Mouse (Mus musculus) lung, postnatal 36 days (tissue): ENCODE measurements at regions not wholly inside any gene's neighbourhood (a gene's known extent, or its start where the extent isn't known, plus 50 kb on each side); places are given as distances from the start of the nearest gene placed in this dataset.

ENCODE experiments used
- DNase-seq: peaks from one replicate; pipeline ENCODE4 v3.0.0; 2022; ENCODE audit warnings: mixed read lengths

DNA sequence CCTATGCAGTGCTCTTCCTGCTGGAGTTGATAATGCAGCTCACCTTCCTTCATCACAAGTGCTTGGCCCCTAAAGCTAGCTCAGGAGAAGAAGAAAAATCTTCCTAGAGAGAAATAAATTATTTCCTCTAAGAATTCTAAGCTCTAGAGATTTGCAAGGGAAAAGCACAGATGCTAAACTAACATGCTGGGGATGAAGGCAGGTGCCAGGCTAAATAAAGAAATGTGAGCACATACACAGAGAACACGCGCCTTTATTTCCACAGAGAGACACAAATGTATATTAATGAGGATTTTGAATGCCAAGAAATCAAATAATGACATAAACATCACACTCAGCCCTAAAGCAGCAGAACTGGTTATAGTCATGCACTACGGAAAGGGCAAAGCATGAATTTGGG is 229.5 kb upstream of the Mamld1 start:
- DNase-seq, result no peak

DNA sequence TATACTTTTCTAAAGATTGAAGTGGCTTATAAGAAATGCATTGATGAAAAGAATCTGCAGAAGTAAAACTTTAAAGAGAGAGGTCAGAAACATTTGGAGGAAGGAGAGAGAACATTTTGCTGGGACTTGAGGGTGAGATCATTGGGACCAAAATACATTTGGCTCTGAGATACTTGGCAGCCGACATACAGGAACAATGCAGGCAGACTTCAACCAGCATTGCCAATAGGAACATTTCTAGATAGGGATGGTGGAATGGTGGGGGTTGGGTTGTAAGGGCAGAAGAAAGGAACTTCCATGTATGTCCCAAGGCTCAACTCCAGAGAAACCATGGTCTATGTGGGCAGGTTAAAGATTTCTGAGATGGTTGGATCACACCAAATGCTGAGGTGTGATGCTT is 232.3 kb upstream of the Mamld1 start:
- peak; percentile 56 for DNase-seq

DNA sequence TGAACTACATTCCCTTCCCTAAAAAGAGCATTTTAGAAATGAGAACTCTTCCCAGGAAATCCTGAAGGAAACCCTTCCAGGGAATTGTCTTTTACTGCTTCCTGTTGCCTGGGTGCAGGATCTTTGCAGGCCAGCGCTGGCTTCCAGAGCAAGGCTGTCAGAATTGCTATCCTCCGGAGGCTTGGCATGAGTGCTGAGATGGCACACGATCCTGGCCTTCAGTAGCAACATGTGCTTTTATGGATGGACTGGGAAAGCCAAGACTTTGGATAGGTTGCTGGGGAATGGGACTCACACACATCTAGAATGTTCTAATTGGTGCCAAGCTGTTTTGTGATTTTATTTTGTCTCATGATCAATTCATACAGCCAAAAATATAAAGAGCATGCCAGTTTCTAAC is 233.4 kb upstream of the Mamld1 start:
- peak; percentile 13 for DNase-seq

DNA sequence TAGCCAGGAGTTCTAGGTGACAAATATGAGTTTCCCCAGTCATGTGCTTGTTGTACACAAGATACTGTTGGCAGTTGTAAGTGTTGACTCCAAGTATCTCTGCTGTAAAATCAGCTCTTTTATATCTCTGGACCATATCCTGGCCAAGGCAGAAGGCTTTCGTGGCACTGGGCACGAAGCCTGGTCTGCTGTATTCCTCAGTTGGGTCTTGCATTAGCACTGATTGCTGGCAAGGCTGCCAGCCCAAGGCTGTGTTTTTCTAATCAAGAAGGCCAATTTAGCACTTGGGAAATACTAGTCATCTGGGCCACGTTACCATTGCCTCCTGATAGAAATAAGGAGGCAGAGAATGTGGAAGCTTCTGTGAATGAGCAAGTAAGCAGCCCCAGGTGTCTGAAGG is 258.3 kb upstream of the Mamld1 start:
- DNase-seq, result no peak

DNA sequence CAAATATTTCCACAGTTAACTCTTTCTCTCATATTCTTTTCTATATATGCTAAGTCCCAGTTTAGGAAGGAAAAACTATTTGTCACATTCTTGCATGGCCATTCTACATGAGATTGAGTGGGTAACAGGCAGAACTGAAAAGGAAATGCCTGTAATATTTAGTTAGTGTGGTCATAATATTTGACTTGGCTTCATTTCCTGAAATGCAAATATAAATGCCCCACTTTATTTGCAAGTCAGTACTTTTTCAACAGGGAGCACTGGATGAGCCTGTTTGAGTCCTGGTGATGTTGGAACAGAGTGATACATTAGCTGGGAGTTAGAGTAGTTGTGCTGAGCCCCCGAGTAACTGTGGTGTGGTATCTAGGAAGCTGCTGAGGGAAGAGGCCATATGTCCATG is 285.9 kb upstream of the Tmem185a start:
- peak; percentile 3 for DNase-seq

DNA sequence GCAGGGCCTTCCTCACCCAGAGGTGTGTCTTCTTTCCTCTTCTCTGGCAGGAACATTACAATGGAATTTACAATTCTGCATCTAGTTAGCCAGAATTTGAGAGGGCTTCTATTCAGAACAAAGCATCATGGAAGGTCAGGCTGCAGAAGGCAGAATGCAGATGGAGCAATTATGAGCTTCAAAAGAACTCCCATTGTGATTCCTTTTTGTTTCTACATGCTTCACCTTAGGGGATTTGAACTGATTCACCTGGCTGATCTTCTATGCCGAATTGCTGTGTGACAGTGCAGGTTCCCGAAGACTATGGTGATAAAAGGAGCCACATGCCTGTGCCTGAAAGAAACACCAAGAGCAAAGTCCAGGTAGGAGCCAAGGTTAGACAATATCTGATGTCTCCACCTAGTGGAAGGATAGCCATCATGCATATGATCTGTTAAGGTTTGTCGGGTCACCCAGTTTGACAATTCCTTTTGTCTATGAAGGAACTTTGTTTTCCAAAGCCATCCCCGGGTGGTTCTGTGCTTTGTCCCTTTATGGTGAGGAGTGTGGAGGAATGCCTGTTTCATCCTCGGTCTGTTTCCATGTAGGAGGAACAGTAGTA is 236.1 kb upstream of the Tmem185a start:
- peak; percentile 10 for DNase-seq

DNA sequence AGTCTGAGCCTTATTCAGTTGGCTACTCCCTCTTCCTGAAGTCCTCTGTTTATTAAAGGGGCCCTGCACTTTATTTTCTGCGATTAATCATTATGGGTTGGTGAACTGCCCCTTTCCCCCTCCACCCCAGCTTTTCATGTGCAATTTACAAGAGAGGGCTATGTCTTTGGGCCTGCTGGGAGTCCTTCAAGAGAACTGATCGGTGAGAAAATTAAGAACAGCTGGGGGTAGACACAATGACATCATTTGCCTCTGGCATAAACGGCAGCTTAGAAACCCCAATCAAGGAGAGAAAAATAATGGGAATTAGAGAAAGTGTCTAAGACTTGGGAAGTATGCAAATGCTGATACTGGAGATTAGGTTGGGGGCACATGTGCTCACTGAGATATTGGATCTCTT is 205.2 kb upstream of the Tmem185a start:
- DNase-seq, result no peak

DNA sequence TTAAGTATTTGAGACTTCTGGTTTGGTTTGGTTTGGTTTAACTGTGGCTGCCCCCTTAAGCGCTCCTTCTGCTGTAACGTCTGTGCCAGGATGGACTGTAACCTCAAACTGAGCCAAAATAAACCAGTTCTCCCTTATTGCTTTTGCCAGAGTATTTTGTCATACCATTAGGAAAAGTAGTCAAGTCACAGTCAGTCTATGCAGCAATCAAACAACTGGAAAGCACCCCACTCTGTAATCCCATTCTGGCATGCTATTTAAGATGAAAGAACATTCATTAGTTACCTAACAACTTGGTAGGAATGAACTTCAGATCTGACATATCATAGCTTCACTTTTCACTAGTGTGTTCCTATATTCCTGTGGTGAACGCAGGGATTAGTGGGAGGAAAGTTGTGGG is 190.1 kb upstream of the Tmem185a start:
- no peak for DNase-seq
